Mouse (Mus musculus): ENCODE measurements around the gene Kdm4a. TPM values are rescaled to one million over a fixed set of nuclear protein-coding genes. Genes with fewer than 3 reads are reported as not detected.

Gene Kdm4a
- polyA plus RNA-seq (2015; fragmentation: Nextera tagmentation; extraction: Ambion mirVana), result 18.0 and 18.6 TPM in 2 replicates

GRCm38 (mm10) chr4:118179467-118180300 is at the start of gene Kdm4a:
TSS of gene Kdm4a (minus strand) at chr4:118180043.
- peaks cover 5% of the 10 kb centered on the region for H3K4me1 ChIP-seq (ENCODE audit: control insufficient read depth, insufficient read depth, low read length)
- H3K36me3 ChIP-seq (ENCODE audit: control insufficient read depth, insufficient read depth, low read length), result no peaks in the 10 kb centered on the region; the same call in 1 of the 2 replicates
- H3K4me2 ChIP-seq (ENCODE audit: low read depth, low read length), result peak within 1 kb of the TSS; percentile 74
- H3K27ac ChIP-seq (ENCODE audit: low read length), result peak within 1 kb of the TSS; percentile 98
- no peaks in the 10 kb centered on the region for H3K9me3 ChIP-seq (ENCODE audit: control insufficient read depth, low read length)
- peak within 1 kb of the TSS; percentile 82 for H3K4me3 ChIP-seq (ENCODE audit: low read length)
- H3K9ac ChIP-seq (ENCODE audit: low read depth, low read length), result peak within 1 kb of the TSS; percentile 87
- H3K27me3 ChIP-seq (replicated peaks; ENCODE audit: control insufficient read depth, insufficient read depth, low read length), result no peaks in the 10 kb centered on the region
- under 1% methylated on average over 38 of the region's 38 CpGs for WGBS
- peak; percentile 100 for ATAC-seq

DNA sequence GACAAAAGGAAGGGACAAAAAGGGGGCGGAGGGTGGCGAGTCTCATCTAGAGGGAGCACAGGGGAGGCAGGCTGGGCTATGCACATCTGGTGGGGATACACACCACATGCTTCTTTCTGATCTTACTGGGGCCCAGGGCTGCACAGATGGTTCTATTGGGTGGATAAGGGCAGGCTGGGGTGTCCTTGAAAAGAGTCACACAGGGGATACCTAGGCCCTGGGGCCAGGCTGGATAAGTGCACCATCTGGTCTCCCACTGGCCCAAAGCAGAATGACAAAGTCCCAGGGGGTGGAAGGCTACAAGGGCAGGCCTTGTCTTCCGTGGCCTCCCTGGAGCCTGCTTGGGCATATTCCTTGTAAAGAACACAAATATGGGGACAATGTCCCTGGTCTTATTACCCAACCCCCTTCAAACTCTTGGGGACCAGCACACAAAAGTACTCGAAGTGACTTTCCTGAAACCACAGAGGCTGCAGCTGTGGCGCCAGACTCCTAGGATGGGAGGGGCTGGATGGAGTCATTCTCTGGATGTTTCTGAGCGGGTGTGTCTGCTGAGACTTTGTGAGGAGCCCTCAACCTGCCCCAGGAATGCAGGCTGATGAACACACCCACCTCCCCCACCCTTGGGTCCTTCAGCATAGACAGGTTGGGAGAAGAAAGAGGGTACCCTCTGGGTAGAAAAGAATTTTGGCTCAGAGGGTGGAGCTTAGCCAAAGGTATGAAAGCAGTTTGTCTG is 49.4 kb upstream of the Kdm4a start:
- H3K27ac ChIP-seq (ENCODE audit: low read length), result no peak overlapping the region
- no peak overlapping the region for H3K9ac ChIP-seq (ENCODE audit: low read depth, low read length)
- H3K27me3 ChIP-seq (replicated peaks; ENCODE audit: control insufficient read depth, insufficient read depth, low read length), result no peaks in the 10 kb centered on the region
- H3K36me3 ChIP-seq (ENCODE audit: control insufficient read depth, insufficient read depth, low read length), result peaks cover 21% of the 10 kb centered on the region
- H3K4me1 ChIP-seq (ENCODE audit: control insufficient read depth, insufficient read depth, low read length), result peaks cover 10% of the 10 kb centered on the region
- H3K4me3 ChIP-seq (ENCODE audit: low read length), result no peak overlapping the region
- 70% methylated on average over 6 of the region's 6 CpGs for WGBS
- peak; percentile 36; the same call in 1 of the 2 replicates for ATAC-seq
- no peaks in the 10 kb centered on the region for H3K9me3 ChIP-seq (ENCODE audit: control insufficient read depth, low read length)
- no peak overlapping the region for H3K4me2 ChIP-seq (ENCODE audit: low read depth, low read length)

DNA sequence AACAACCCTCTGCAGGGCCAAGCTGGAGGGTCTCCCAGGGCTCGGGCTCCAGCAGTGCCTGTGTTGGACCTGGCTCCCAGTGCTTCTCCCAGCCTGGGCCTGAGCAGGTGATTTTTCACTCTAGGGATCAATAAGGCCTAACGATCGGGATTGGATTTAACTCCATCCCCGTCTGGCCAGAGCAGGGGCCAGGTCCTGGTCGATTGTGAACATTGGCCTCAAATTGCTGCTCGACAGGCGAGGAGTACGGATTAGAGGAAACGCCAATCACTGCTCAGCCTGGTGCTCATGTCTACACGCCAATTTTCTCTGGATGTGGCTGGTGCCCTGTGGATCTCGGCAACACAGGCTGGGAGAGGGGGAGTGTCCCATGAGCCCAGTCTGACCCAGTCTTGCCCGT is 47.6 kb upstream of the Kdm4a start:
- H3K4me3 ChIP-seq (ENCODE audit: low read length), result no peak overlapping the region
- 80% methylated on average over 12 of the region's 12 CpGs for WGBS

DNA sequence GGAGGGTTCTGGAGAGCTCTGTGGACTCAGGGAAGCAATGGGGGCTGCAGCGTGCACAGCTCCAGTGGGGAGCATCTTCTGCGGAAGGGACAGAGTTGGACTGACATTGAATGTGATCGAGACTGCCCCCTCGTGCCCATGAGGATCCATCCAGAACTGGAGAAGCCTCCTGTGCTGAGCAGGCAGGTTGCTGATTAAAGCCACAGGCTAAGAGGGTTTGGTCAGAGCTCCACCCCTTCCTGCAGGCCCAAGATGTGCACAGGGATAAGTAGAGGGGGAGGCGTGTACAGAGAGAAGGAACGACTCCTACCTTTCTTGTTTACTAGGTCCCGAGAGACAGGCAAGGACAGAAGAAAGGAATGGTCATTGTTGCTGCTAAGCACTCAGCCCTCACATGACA is 41.4 kb upstream of the Kdm4a start:
- Histone ChIP-seq H3K36me3 (ENCODE audit: control insufficient read depth, insufficient read depth, low read length) (peaks cover 35% of the 10 kb centered on the region), H3K4me3 (ENCODE audit: low read length) (no peak overlapping the region), H3K9ac (ENCODE audit: low read depth, low read length) (no peak overlapping the region), H3K27me3 (replicated peaks; ENCODE audit: control insufficient read depth, insufficient read depth, low read length) (no peaks in the 10 kb centered on the region), H3K27ac (ENCODE audit: low read length) (no peak overlapping the region), H3K4me1 (ENCODE audit: control insufficient read depth, insufficient read depth, low read length) (0 out of 2 replicates have a peak, but pooled peaks cover 2% of the 10 kb centered on the region), H3K9me3 (ENCODE audit: control insufficient read depth, low read length) (no peaks in the 10 kb centered on the region), H3K4me2 (ENCODE audit: low read depth, low read length) (no peak overlapping the region)
- WGBS, result 77% methylated on average over 7 of the region's 7 CpGs
- no peak for ATAC-seq

More for the DNA sequence above, 47.6 kb upstream of the Kdm4a start:
- Histone ChIP-seq H3K27ac (ENCODE audit: low read length) (no peak overlapping the region), H3K27me3 (replicated peaks; ENCODE audit: control insufficient read depth, insufficient read depth, low read length) (no peaks in the 10 kb centered on the region), H3K4me2 (ENCODE audit: low read depth, low read length) (no peak overlapping the region), H3K36me3 (ENCODE audit: control insufficient read depth, insufficient read depth, low read length) (peaks cover 29% of the 10 kb centered on the region), H3K4me1 (ENCODE audit: control insufficient read depth, insufficient read depth, low read length) (peaks cover 6% of the 10 kb centered on the region; the same call in 1 of the 2 replicates), H3K9me3 (ENCODE audit: control insufficient read depth, low read length) (no peaks in the 10 kb centered on the region), H3K9ac (ENCODE audit: low read depth, low read length) (no peak overlapping the region)
- no peak for ATAC-seq

DNA sequence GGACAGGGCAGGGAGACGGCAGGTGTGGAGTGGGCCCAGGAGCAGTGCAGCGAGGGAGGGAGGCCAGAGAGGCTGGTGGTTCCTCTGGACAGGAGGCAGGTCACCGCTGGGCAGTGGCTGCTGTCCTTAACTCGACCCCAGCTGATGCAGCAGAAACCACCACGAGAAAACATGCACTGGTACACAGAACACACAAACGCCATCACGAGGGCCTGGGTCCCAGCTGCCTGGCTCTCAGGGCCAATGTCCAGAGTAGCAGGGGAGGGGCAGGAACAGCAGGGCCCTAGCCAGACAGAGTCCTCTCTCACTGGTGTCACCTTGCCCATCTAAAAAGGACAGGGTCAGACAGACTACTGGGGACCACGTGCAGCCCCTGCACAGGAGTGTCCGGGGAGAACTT is 40.9 kb upstream of the Kdm4a start:
- Histone ChIP-seq H3K36me3 (ENCODE audit: control insufficient read depth, insufficient read depth, low read length) (peaks cover 35% of the 10 kb centered on the region), H3K4me1 (ENCODE audit: control insufficient read depth, insufficient read depth, low read length) (0 out of 2 replicates have a peak, but pooled peaks cover 2% of the 10 kb centered on the region), H3K4me2 (ENCODE audit: low read depth, low read length) (no peak overlapping the region), H3K9ac (ENCODE audit: low read depth, low read length) (no peak overlapping the region), H3K9me3 (ENCODE audit: control insufficient read depth, low read length) (no peaks in the 10 kb centered on the region), H3K27ac (ENCODE audit: low read length) (no peak overlapping the region), H3K4me3 (ENCODE audit: low read length) (no peak overlapping the region), H3K27me3 (replicated peaks; ENCODE audit: control insufficient read depth, insufficient read depth, low read length) (no peaks in the 10 kb centered on the region)
- 77% methylated on average over 9 of the region's 9 CpGs for WGBS
- ATAC-seq, result no peak

- Histone ChIP-seq H3K36me3 (ENCODE audit: control insufficient read depth, insufficient read depth, low read length) (peaks cover 31% of the 10 kb centered on the region), H3K9ac (ENCODE audit: low read depth, low read length) (no peak overlapping the region), H3K4me3 (ENCODE audit: low read length) (no peak overlapping the region), H3K27ac (ENCODE audit: low read length) (no peak overlapping the region), H3K27me3 (replicated peaks; ENCODE audit: control insufficient read depth, insufficient read depth, low read length) (no peaks in the 10 kb centered on the region), H3K4me1 (ENCODE audit: control insufficient read depth, insufficient read depth, low read length) (peaks cover 10% of the 10 kb centered on the region; the same call in 1 of the 2 replicates), H3K4me2 (ENCODE audit: low read depth, low read length) (no peak overlapping the region), H3K9me3 (ENCODE audit: control insufficient read depth, low read length) (no peaks in the 10 kb centered on the region)
- WGBS, result 79% methylated on average over 6 of the region's 6 CpGs
- ATAC-seq, result no peak
Observed at GRCm38 (mm10) chr4:118219487-118219886, 39.6 kb upstream of the Kdm4a start.

DNA sequence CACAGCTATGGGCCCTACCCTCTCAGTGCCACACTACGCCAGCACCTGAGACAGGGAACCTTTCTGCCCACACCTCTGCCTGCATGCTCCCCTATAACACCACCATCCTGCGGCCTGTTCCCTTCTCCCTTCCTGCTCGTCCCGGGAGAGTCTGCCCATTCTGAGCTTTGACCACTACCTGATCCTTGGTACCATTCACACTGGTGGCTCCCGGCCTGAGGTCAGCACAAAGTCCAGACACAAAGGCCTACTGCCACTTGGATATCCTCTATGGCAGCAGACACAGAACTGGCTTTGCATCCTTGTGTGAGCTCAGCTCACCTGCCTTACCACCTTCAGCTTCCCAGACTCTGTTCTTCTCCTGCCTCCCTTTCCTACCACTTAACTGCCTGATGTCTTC is 38.7 kb upstream of the Kdm4a start:
- H3K4me2 ChIP-seq (ENCODE audit: low read depth, low read length), result no peak overlapping the region
- H3K9me3 ChIP-seq (ENCODE audit: control insufficient read depth, low read length), result no peaks in the 10 kb centered on the region
- no peaks in the 10 kb centered on the region for H3K27me3 ChIP-seq (replicated peaks; ENCODE audit: control insufficient read depth, insufficient read depth, low read length)
- H3K9ac ChIP-seq (ENCODE audit: low read depth, low read length), result no peak overlapping the region
- peaks cover 10% of the 10 kb centered on the region; the same call in 1 of the 2 replicates for H3K4me1 ChIP-seq (ENCODE audit: control insufficient read depth, insufficient read depth, low read length)
- ATAC-seq, result no peak
- H3K27ac ChIP-seq (ENCODE audit: low read length), result no peak overlapping the region
- 84% methylated on average over 5 of the region's 5 CpGs for WGBS
- H3K4me3 ChIP-seq (ENCODE audit: low read length), result no peak overlapping the region
- peaks cover 31% of the 10 kb centered on the region for H3K36me3 ChIP-seq (ENCODE audit: control insufficient read depth, insufficient read depth, low read length)

DNA sequence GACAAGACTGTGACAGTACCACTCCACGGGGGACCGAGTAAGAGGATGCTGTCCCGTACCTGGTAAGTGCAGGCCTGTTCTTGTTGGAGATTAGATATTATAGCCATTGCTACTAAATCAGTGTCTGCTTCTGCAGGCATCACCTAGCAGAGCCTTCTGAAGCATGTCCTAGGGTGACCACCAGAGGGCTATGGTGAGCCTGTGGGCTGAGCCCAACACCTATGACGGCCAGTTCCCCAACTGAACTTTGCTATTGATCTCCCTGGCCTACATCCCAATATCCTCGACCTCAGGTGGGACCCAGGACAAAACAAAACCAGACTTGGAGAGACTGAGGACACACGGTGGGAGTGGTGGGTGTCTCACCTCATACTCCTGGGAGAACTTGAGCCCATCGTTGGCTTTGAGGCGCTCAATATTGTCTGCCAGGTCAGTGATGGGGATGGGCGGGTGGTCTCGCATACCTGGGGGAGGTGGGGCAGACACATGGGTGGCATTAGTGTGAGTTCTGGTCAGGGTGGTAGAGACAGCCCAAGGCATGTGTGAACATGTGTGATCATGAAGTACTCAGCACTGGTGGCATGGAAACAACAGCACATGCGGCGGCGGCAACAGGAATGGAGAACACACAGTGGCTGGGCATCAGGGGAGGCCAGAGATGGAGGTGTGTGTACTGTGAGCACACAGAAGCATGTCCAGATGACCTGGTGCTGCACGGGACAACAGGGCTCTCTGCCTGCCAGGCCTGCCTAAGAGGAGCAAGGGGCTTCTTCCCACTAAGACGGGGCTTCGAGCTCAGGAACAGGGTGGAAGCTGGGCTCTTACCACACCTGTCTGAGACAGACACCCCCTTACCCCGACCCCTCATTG is 37.1 kb upstream of the Kdm4a start:
- Histone ChIP-seq H3K27ac (ENCODE audit: low read length) (no peak overlapping the region), H3K9me3 (ENCODE audit: control insufficient read depth, low read length) (no peaks in the 10 kb centered on the region), H3K4me1 (ENCODE audit: control insufficient read depth, insufficient read depth, low read length) (peaks cover 10% of the 10 kb centered on the region; the same call in 1 of the 2 replicates), H3K4me2 (ENCODE audit: low read depth, low read length) (no peak overlapping the region), H3K27me3 (replicated peaks; ENCODE audit: control insufficient read depth, insufficient read depth, low read length) (no peaks in the 10 kb centered on the region), H3K36me3 (ENCODE audit: control insufficient read depth, insufficient read depth, low read length) (peaks cover 35% of the 10 kb centered on the region), H3K9ac (ENCODE audit: low read depth, low read length) (no peak overlapping the region), H3K4me3 (ENCODE audit: low read length) (no peak overlapping the region)
- 79% methylated on average over 17 of the region's 17 CpGs for WGBS
- peak; percentile 43; the same call in 1 of the 2 replicates for ATAC-seq

Measured in intestine, embryonic 16.5 days (tissue).